Mouse (Mus musculus): Measurements from ENCODE around the gene Musk.

DNA sequence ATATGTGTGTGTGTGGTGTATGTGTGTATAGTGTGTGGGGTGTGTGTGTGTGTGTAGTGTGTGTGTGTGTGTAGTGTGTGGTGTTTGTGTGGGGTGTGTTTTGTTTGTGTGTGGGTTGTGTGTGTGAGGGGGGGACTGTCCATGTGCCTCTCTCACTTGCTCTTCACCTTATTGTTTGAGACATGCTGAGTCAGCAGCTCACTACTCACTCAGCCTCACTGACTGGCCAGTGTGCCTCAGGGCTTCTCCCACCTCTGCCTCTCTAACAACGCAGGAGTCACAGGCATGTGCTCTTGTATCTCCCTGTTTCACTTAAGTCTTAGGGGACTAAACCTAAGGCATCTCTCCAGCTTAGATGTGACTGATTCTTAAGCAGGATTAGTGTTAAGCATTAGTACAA, 6.1 kb downstream of the Musk start:
- TF ChIP-seq CTCF (IDR thresholded peaks at IDR 0.05; ENCODE audit: low read depth) (no peak), EP300 (IDR thresholded peaks at IDR 0.05; ENCODE audit: low read depth) (no peak)
